Mouse (Mus musculus): ENCODE data around the gene Twsg1.

- TF ChIP-seq CTCF (IDR thresholded peaks at IDR 0.05; ENCODE audit: low read depth), result no peak
- no peak for TF ChIP-seq EP300 (optimal IDR thresholded peaks at IDR 0.05)
Observed at GRCm38 (mm10) chr17:65956140-65956539, 5.1 kb upstream of the Twsg1 start.
